Mouse (Mus musculus) CH12.LX (cell line): ENCODE measurements around the gene Olfr646. TPM values are rescaled to one million over a fixed set of nuclear protein-coding genes. Genes with fewer than 3 reads are reported as not detected.

ENCODE experiments used
- DNase-seq: peaks from one replicate; pipeline ENCODE4 v3.0.0-alpha.2; 2013; ENCODE audit errors: extremely low read depth
- H3K27ac ChIP-seq: 2 replicates; pipeline ENCODE4 v1.5.1; 2012; ENCODE audit warnings: low read depth, mild to moderate bottlenecking, control low read depth, moderate library complexity; ENCODE audit not compliant: insufficient read depth
- H3K27me3 ChIP-seq: replicated peaks from 2 replicates; pipeline ENCODE3; 2012; ENCODE audit warnings: inconsistent platforms
- H3K36me3 ChIP-seq, 2 experiments: replicated peaks in 1 of 2; 2 replicates each; pipeline versions ENCODE3 to v1.6.1; 2012; ENCODE audit warnings: inconsistent platforms in 1 of 2, low read length in 1 of 2, mild to moderate bottlenecking in 1 of 2, mixed read lengths in 1 of 2, moderate library complexity in 1 of 2; ENCODE audit not compliant: control insufficient read depth in 1 of 2, insufficient read depth in 1 of 2
- H3K4me1 ChIP-seq, 2 experiments: 2 replicates each; pipeline ENCODE4 v1.6.1; 2012; ENCODE audit warnings: inconsistent platforms in 1 of 2, moderate library complexity in 1 of 2; ENCODE audit not compliant: insufficient read depth in 2 of 2, control insufficient read depth in 1 of 2
- H3K4me2 ChIP-seq: 2 replicates; pipeline ENCODE4 v1.6.1; 2012; ENCODE audit warnings: low read depth, mild to moderate bottlenecking, control low read depth; ENCODE audit not compliant: poor library complexity, insufficient read depth, severe bottlenecking
- H3K4me3 ChIP-seq, 3 experiments: fragments of 150-350 bp in 1 of 3; sonication (generic) in 1 of 3; replicated peaks in 1 of 3; 2 replicates each; pipeline versions ENCODE3 to v1.5.1; 2011 to 2012; ENCODE audit warnings: low read depth in 2 of 3, low read length in 2 of 3, mild to moderate bottlenecking in 2 of 3, moderate library complexity in 2 of 3, control low read depth in 1 of 3, improper control_type of control experiment in 1 of 3, inconsistent platforms in 1 of 3, mixed read lengths in 1 of 3; ENCODE audit not compliant: poor library complexity in 1 of 3
- H3K79me2 ChIP-seq: replicated peaks from 2 replicates; pipeline ENCODE4 v1.6.1; 2012; ENCODE audit warnings: mild to moderate bottlenecking, moderate library complexity; ENCODE audit not compliant: control insufficient read depth, poor library complexity, insufficient read depth, severe bottlenecking; ENCODE audit errors: extremely low read depth
- H3K9ac ChIP-seq: 2 replicates; pipeline ENCODE4 v1.6.1; 2012; ENCODE audit warnings: low read depth, mild to moderate bottlenecking, control low read depth, moderate library complexity; ENCODE audit not compliant: insufficient read depth
- H3K9me3 ChIP-seq: replicated peaks from 2 replicates; pipeline ENCODE3; 2012; ENCODE audit warnings: low read length, inconsistent platforms, mixed read lengths
- BHLHE40 ChIP-seq: IDR thresholded peaks from 2 replicates; pipeline ENCODE4 v1.6.1; 2011; ENCODE audit warnings: mild to moderate bottlenecking, low read depth, low read length, improper control_type of control experiment
- CHD2 ChIP-seq: IDR thresholded peaks from 2 replicates; pipeline ENCODE4 v1.6.1; 2011; ENCODE audit warnings: low read length, improper control_type of control experiment
- E2F4 ChIP-seq: IDR thresholded peaks from 2 replicates; pipeline ENCODE4 v1.6.1; 2011; ENCODE audit warnings: low read depth, low read length, improper control_type of control experiment; ENCODE audit not compliant: insufficient replicate concordance
- GABPA ChIP-seq: IDR thresholded peaks from 2 replicates; pipeline ENCODE4 v1.6.1; 2012; ENCODE audit warnings: low read depth, low read length, improper control_type of control experiment, inconsistent platforms; ENCODE audit not compliant: insufficient replicate concordance
- HCFC1 ChIP-seq: IDR thresholded peaks from 2 replicates; pipeline ENCODE4 v1.6.1; 2012; ENCODE audit warnings: low read depth, mild to moderate bottlenecking, inconsistent platforms, low read length, improper control_type of control experiment
- IRF4 ChIP-seq: IDR thresholded peaks from 2 replicates; pipeline ENCODE4 v1.6.1; 2014; ENCODE audit warnings: low read depth, mild to moderate bottlenecking, inconsistent platforms, low read length, improper control_type of control experiment
- JUN ChIP-seq: IDR thresholded peaks from 2 replicates; pipeline ENCODE4 v1.6.1; 2011; ENCODE audit warnings: low read depth, mild to moderate bottlenecking, low read length, improper control_type of control experiment, moderate library complexity; ENCODE audit not compliant: insufficient read depth
- KAT2A ChIP-seq: IDR thresholded peaks from 2 replicates; pipeline ENCODE4 v1.6.1; 2012; ENCODE audit warnings: low read length, improper control_type of control experiment, inconsistent platforms; ENCODE audit not compliant: insufficient replicate concordance
- MAFK ChIP-seq: IDR thresholded peaks from 2 replicates; pipeline ENCODE4 v1.6.1; 2011; ENCODE audit warnings: low read length, improper control_type of control experiment; ENCODE audit not compliant: insufficient replicate concordance
- MEF2A ChIP-seq: IDR thresholded peaks from 2 replicates; pipeline ENCODE4 v1.6.1; 2014; ENCODE audit warnings: low read depth, mild to moderate bottlenecking, inconsistent platforms, low read length, improper control_type of control experiment, borderline replicate concordance
- MXI1 ChIP-seq: IDR thresholded peaks from 2 replicates; pipeline ENCODE4 v1.6.1; 2011; ENCODE audit warnings: mild to moderate bottlenecking, low read depth, low read length, improper control_type of control experiment
- NELFE ChIP-seq: IDR thresholded peaks from 2 replicates; pipeline ENCODE4 v1.6.1; 2011; ENCODE audit warnings: low read depth, low read length, improper control_type of control experiment
- PAX5 ChIP-seq: IDR thresholded peaks from 2 replicates; pipeline ENCODE4 v1.6.1; 2012; ENCODE audit warnings: low read length, inconsistent platforms, mixed read lengths
- TBP ChIP-seq: conservative IDR thresholded peaks from 2 replicates; pipeline ENCODE4 v1.6.1; 2011; ENCODE audit warnings: low read depth, low read length, improper control_type of control experiment
- USF2 ChIP-seq: conservative IDR thresholded peaks from 2 replicates; pipeline ENCODE4 v1.6.1; 2011; ENCODE audit warnings: low read depth, low read length, improper control_type of control experiment
- ZNF384 ChIP-seq: IDR thresholded peaks from 2 replicates; pipeline ENCODE4 v1.6.1; 2012; ENCODE audit warnings: low read depth, low read length, improper control_type of control experiment, inconsistent platforms
- dilution Hi-C: fragments of 300-500 bp; cut with MboI; formaldehyde crosslinking; loops from 2 replicates; pipeline ENCODE4 v1.14.3; 2020; ENCODE audit warnings: low sequenced_read_pairs; ENCODE audit not compliant: extremely low pct_unique_long_range_greater_than_20kb, extremely low pct_ligation_motif_present
- in situ Hi-C: fragments of 300-500 bp; cut with MboI; formaldehyde crosslinking; loops from 3 replicates; pipeline ENCODE4 v1.14.3; 2019; ENCODE audit warnings: low sequenced_read_pairs, low pct_ligation_motif_present, low pct_unique_long_range_greater_than_20kb, mixed read lengths
- polyA plus RNA-seq: library from polyadenylated mRNA; unstranded; fragments of >175 nt; gene quantifications from 2 replicates; pipeline ENCODE4 v1.2.1, GENCODE M21; 2012; ENCODE audit warnings: low read depth; ENCODE audit not compliant: insufficient read length
- total RNA-seq, 2 experiments: library from RNA; depleted of rRNA; stranded (reverse); fragments of 300-350 nt in 1 of 2; fragments of >200 nt in 1 of 2; gene quantifications; 2 replicates each; pipeline ENCODE4 v1.2.3; 2012 to 2014

The Olfr646 gene
- total RNA-seq (2012; rRNA removed) = not detected in 2 replicates
- total RNA-seq (2014; rRNA removed) = not detected in 2 replicates
- not detected in 2 replicates for polyA plus RNA-seq

DNA sequence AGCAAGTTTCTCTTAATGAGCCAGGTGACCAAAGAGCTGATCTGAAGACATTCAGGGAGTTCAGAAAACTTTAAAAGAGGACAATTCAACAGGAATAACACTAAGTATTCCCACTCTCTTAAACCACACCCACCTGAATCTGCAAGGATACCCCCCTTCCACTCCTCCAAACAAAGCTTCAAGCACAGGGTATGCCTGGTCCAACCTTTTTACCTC lies at the start of gene Olfr646:
Gene Olfr646, plus strand, starts transcription at position 117 of the 216 bp plus-strand sequence.
- TF ChIP-seq PAX5 (no peak), ZNF384 (no peak), HCFC1 (no peak), GABPA (no peak), E2F4 (no peak), MAFK (no peak)
- DNase-seq = no peak
- H3K9me3 ChIP-seq = no peaks in the 10 kb centered on the region
- H3K79me2 ChIP-seq = no peaks in the 10 kb centered on the region
- H3K27me3 ChIP-seq = no peaks in the 10 kb centered on the region
- H3K27ac ChIP-seq = no peak within 1 kb of the TSS
- in situ Hi-C loops (no loop called here), dilution Hi-C loops (no loop called here)
- no peak within 1 kb of the TSS for H3K9ac ChIP-seq
- H3K4me2 ChIP-seq = peak within 1 kb of the TSS; percentile 31
- no peaks in the 10 kb centered on the region for H3K4me1 ChIP-seq
- H3K36me3 ChIP-seq = no peaks in the 10 kb centered on the region
- H3K4me3 ChIP-seq = no peak within 1 kb of the TSS

DNA sequence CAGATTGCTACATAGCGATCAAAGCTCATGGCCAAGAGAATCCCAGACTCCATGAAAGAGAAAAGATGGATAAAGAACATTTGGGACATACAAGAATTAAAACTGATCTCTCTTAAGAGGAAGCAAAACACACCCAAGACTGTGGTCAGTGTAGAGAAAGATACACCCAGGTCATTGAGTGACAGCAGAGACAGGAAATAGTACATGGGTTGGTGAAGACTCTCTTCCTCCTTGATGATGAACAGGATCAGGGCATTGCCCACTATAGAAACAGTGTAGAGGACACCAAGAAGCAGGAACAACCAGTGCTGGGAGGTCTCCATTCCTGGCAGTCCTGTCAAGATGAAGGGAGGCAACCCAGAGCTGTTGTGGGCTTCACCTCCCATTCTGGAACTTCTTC lies 45.5 kb upstream of the Olfr646 start:
- no peak overlapping the region for H3K4me2 ChIP-seq

DNA sequence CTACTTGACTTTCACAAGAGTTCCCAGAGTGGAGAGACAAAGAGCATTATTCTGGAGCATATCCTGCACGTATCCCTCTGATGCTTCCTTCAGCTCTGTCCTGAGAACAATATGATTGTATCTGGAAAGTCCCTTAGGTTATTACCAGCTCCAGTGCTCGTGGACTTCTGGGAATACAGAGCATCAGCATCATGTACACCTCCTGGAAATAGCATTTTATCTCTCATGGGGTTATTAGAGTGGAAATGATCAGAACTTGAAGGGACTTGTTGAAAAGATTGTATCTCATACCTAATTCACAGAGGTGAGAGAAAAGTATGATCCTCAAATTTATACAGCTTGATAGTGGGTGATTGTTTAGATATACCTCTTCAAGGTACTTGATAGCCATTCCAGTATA lies 43.3 kb upstream of the Olfr646 start, which contains the start of gene 4930516K23Rik:
Gene 4930516K23Rik, minus strand, starts transcription at position 101 of the 400 bp plus-strand sequence.
- Histone ChIP-seq H3K4me3 (no peak within 1 kb of the TSS), H3K27me3 (no peaks in the 10 kb centered on the region), H3K79me2 (no peaks in the 10 kb centered on the region), H3K9me3 (no peaks in the 10 kb centered on the region), H3K27ac (no peak within 1 kb of the TSS), H3K4me2 (no peak within 1 kb of the TSS)
- DNase-seq = no peak
- no peak for TF ChIP-seq JUN
- TF ChIP-seq BHLHE40 = no peak
- TF ChIP-seq NELFE = no peak
- TF ChIP-seq E2F4 = no peak
- TF ChIP-seq MEF2A = no peak
- TF ChIP-seq MAFK = no peak
- TF ChIP-seq TBP = no peak
- TF ChIP-seq KAT2A = no peak
- TF ChIP-seq CHD2 = no peak
- no peak for TF ChIP-seq PAX5
- TF ChIP-seq IRF4 = no peak
- no peak for TF ChIP-seq USF2
- TF ChIP-seq, all 38 proteins: peak for 0
- Histone ChIP-seq H3K36me3 (no peaks in the 10 kb centered on the region), H3K9ac (no peak within 1 kb of the TSS), H3K4me1 (no peaks in the 10 kb centered on the region)
- dilution Hi-C loops (no loop called here), in situ Hi-C loops (no loop called here)

More for the DNA sequence above, 45.5 kb upstream of the Olfr646 start:
- Histone ChIP-seq H3K4me1 (no peaks in the 10 kb centered on the region), H3K27ac (no peak overlapping the region), H3K36me3 (no peaks in the 10 kb centered on the region), H3K9me3 (no peaks in the 10 kb centered on the region), H3K27me3 (no peaks in the 10 kb centered on the region), H3K9ac (no peak overlapping the region), H3K79me2 (no peaks in the 10 kb centered on the region), H3K4me3 (no peak overlapping the region)
- no peak for TF ChIP-seq MXI1
- in situ Hi-C loops (no loop called here), dilution Hi-C loops (no loop called here)
- no peak for DNase-seq
